Mouse (Mus musculus) spleen, adult 2 months (tissue): ENCODE data around the gene Coro2b.

Experiments used
- CTCF ChIP-seq: fragments of 200-500 bp; IDR thresholded peaks from 2 replicates; pipeline ENCODE4 v1.5.1; 2011; ENCODE audit warnings: mild to moderate bottlenecking, inconsistent platforms; ENCODE audit not compliant: insufficient read depth, insufficient read length, insufficient replicate concordance; ENCODE audit errors: extremely low read depth
- POLR2A ChIP-seq: fragments of 200-500 bp; IDR thresholded peaks from 2 replicates; pipeline ENCODE4 v1.6.1; 2011; ENCODE audit warnings: low read depth, low read length, inconsistent platforms

DNA sequence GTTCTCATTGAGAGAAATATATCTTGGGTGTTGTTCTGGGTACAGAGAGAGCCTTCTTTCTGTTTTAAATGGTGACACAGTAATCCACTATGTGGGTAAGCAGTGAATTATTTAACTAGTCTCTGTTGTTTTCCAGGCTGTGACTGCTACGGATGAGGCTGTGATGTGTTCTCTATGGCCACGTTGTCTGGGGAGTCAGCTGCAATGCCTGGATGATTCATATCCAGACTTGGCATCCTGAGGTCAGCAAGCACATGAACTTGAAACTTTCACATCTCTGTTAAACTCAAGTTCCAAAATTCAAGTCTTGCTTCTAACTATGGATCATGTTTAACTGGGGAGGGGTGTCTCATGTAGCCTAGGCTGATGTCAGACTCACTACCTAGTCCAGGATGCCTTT, 142.7 kb downstream of the Coro2b start:
- TF ChIP-seq POLR2A (no peak), CTCF (no peak)
